Mouse (Mus musculus) monocyte, adult 5-6 weeks (primary cell): ENCODE measurements around the gene Mpp3. TPM values are rescaled to one million over a fixed set of nuclear protein-coding genes. Genes with fewer than 3 reads are reported as not detected.
"Not testable (repeated sequence)": the region's sequence is repeated elsewhere in the genome, so short reads cannot be mapped to it uniquely, and the experiment has no call there.

Experiments
- ATAC-seq: fragments of 153-309, 156-312 bp; replicated peaks from 2 replicates; pipeline ENCODE4 v1.8.0; 2017; ENCODE audit warnings: mild to moderate bottlenecking; ENCODE audit not compliant: low TSS enrichment, insufficient number of reproducible peaks, severe bottlenecking, poor library complexity, low FRiP score
- total RNA-seq: library from RNA; stranded (forward); fragments of 200-1000, 200-491, 200-594 nt; gene quantifications from 3 replicates; pipeline ENCODE4 v1.2.3, GENCODE M21; 2017

Gene Mpp3
- total RNA-seq, 1 experiment from 2014 or later = not detected

GRCm38 (mm10) chr11:101985990-101986389 is 42.3 kb downstream of the Mpp3 start:
- peak; percentile 36; the same call in 1 of the 2 replicates for ATAC-seq

- ATAC-seq = not testable (repeated sequence)
These were observed 42.8 kb downstream of the Mpp3 start for GRCm38 (mm10) chr11:101985450-101985849.

- ATAC-seq = peak; percentile 79
These were observed 43.9 kb downstream of the Mpp3 start, which contains the start of gene Cfap97d1 for GRCm38 (mm10) chr11:101984054-101985025. Gene Cfap97d1, plus strand, starts transcription at chr11:101984279.

GRCm38 (mm10) chr11:101983431-101983921 is 44.8 kb downstream of the Mpp3 start:
- ATAC-seq = no peak

GRCm38 (mm10) chr11:101982981-101983411 is 45.3 kb downstream of the Mpp3 start:
- no peak for ATAC-seq

- peak; percentile 68 for ATAC-seq
These were observed 46.4 kb downstream of the Mpp3 start for GRCm38 (mm10) chr11:101981850-101982249.

GRCm38 (mm10) chr11:101980603-101981157 is 47.6 kb downstream of the Mpp3 start:
- ATAC-seq = no peak

- ATAC-seq = no peak
These were observed 49.1 kb downstream of the Mpp3 start for GRCm38 (mm10) chr11:101979140-101979539.

- ATAC-seq = no peak
These were observed 51.3 kb downstream of the Mpp3 start for GRCm38 (mm10) chr11:101976949-101977348.

GRCm38 (mm10) chr11:101974923-101975322 is 53.3 kb downstream of the Mpp3 start:
- no peak for ATAC-seq

- no peak for ATAC-seq
These were observed 54.1 kb downstream of the Mpp3 start for GRCm38 (mm10) chr11:101974181-101974580.

GRCm38 (mm10) chr11:101973496-101973895 is 54.8 kb downstream of the Mpp3 start:
- ATAC-seq = no peak

GRCm38 (mm10) chr11:101972651-101973050 is 55.6 kb downstream of the Mpp3 start:
- 0 out of 2 replicates have a peak, but pooled peaks have one; percentile 16 for ATAC-seq

- ATAC-seq = peak; percentile 74
These were observed 56.2 kb downstream of the Mpp3 start for GRCm38 (mm10) chr11:101972097-101972496.

- ATAC-seq = no peak
These were observed 56.9 kb downstream of the Mpp3 start for GRCm38 (mm10) chr11:101971410-101971809.

- ATAC-seq = no peak
These were observed 58.4 kb downstream of the Mpp3 start for GRCm38 (mm10) chr11:101969835-101970234.

- ATAC-seq = peak; percentile 72
These were observed 59.5 kb downstream of the Mpp3 start for GRCm38 (mm10) chr11:101968791-101969190.

GRCm38 (mm10) chr11:101968311-101968710 is 60.0 kb downstream of the Mpp3 start:
- no peak for ATAC-seq

GRCm38 (mm10) chr11:101966965-101967614 is 61.2 kb downstream of the Mpp3 start, which contains the start of gene Sost:
Gene Sost, minus strand, starts transcription at chr11:101967015.
- ATAC-seq = no peak
